Mouse (Mus musculus): ENCODE data around the gene Map4k2. TPM values are rescaled to one million over a fixed set of nuclear protein-coding genes. Genes with fewer than 3 reads are reported as not detected.

The Map4k2 gene
- polyA plus RNA-seq (2015; fragmentation: Nextera tagmentation; extraction: Ambion mirVana), result 11.3 and 15.4 TPM in 2 replicates

- no peaks in the 10 kb centered on the region for H3K9me3 ChIP-seq (replicated peaks)
- H3K27ac ChIP-seq, result no peak within 1 kb of the TSS
- no peaks in the 10 kb centered on the region for H3K27me3 ChIP-seq
- H3K4me3 ChIP-seq, result peak within 1 kb of the TSS; percentile 59
- H3K36me3 ChIP-seq (ENCODE audit: poor library complexity, severe bottlenecking), result peaks cover 67% of the 10 kb centered on the region
- peak within 1 kb of the TSS; percentile 86 for H3K4me2 ChIP-seq
- peaks cover 39% of the 10 kb centered on the region for H3K4me1 ChIP-seq
- H3K9ac ChIP-seq, result peak within 1 kb of the TSS; percentile 76
- ATAC-seq, result peak; percentile 78
- WGBS, result 12% methylated on average over 40 of the region's 72 CpGs
Observed at GRCm38 (mm10) chr19:6340524-6341452, at the start of gene Map4k2. TSS of gene Map4k2 (plus strand) at chr19:6341135.

- H3K4me1 ChIP-seq, result no peaks in the 10 kb centered on the region
- no peak overlapping the region for H3K4me2 ChIP-seq
- no peak for ATAC-seq
- no peak overlapping the region for H3K27ac ChIP-seq
- peaks cover 86% of the 10 kb centered on the region for H3K36me3 ChIP-seq (ENCODE audit: poor library complexity, severe bottlenecking)
- 93% methylated on average over 5 of the region's 5 CpGs for WGBS
- H3K27me3 ChIP-seq, result no peaks in the 10 kb centered on the region
- no peak overlapping the region for H3K9ac ChIP-seq
- H3K4me3 ChIP-seq, result no peak overlapping the region
- H3K9me3 ChIP-seq (replicated peaks), result no peaks in the 10 kb centered on the region
Observed at GRCm38 (mm10) chr19:6292262-6292661, 48.7 kb upstream of the Map4k2 start.

GRCm38 (mm10) chr19:6294301-6294700 is 46.6 kb upstream of the Map4k2 start:
- ATAC-seq, result no peak
- no peak overlapping the region for H3K4me3 ChIP-seq
- H3K9me3 ChIP-seq (replicated peaks), result no peaks in the 10 kb centered on the region
- H3K36me3 ChIP-seq (ENCODE audit: poor library complexity, severe bottlenecking), result peaks cover 91% of the 10 kb centered on the region
- no peak overlapping the region for H3K4me2 ChIP-seq
- H3K27me3 ChIP-seq, result no peaks in the 10 kb centered on the region
- WGBS, result 95% methylated on average over 17 of the region's 17 CpGs
- H3K4me1 ChIP-seq, result no peaks in the 10 kb centered on the region
- H3K9ac ChIP-seq, result no peak overlapping the region
- no peak overlapping the region for H3K27ac ChIP-seq

GRCm38 (mm10) chr19:6296551-6297210 is 44.3 kb upstream of the Map4k2 start:
- Histone ChIP-seq H3K9me3 (replicated peaks) (no peaks in the 10 kb centered on the region), H3K4me3 (no peak overlapping the region), H3K4me2 (no peak overlapping the region), H3K4me1 (no peaks in the 10 kb centered on the region), H3K27ac (no peak overlapping the region), H3K9ac (no peak overlapping the region), H3K36me3 (ENCODE audit: poor library complexity, severe bottlenecking) (peaks cover 91% of the 10 kb centered on the region), H3K27me3 (no peaks in the 10 kb centered on the region)
- WGBS, result 93% methylated on average over 5 of the region's 5 CpGs
- no peak for ATAC-seq

GRCm38 (mm10) chr19:6297641-6298040 is 43.3 kb upstream of the Map4k2 start:
- 93% methylated on average over 9 of the region's 9 CpGs for WGBS

GRCm38 (mm10) chr19:6299003-6299402 is 41.9 kb upstream of the Map4k2 start:
- Histone ChIP-seq H3K27ac (no peak overlapping the region), H3K4me3 (no peak overlapping the region), H3K36me3 (ENCODE audit: poor library complexity, severe bottlenecking) (peaks cover 71% of the 10 kb centered on the region), H3K9ac (no peak overlapping the region), H3K9me3 (replicated peaks) (no peaks in the 10 kb centered on the region), H3K27me3 (no peaks in the 10 kb centered on the region), H3K4me1 (no peaks in the 10 kb centered on the region), H3K4me2 (no peak overlapping the region)
- 86% methylated on average over 4 of the region's 4 CpGs for WGBS
- no peak for ATAC-seq

More at GRCm38 (mm10) chr19:6297641-6298040, 43.3 kb upstream of the Map4k2 start:
- H3K4me3 ChIP-seq, result no peak overlapping the region
- no peaks in the 10 kb centered on the region for H3K9me3 ChIP-seq (replicated peaks)
- H3K27ac ChIP-seq, result no peak overlapping the region
- no peak for ATAC-seq
- no peaks in the 10 kb centered on the region for H3K27me3 ChIP-seq
- no peaks in the 10 kb centered on the region for H3K4me1 ChIP-seq
- peaks cover 83% of the 10 kb centered on the region for H3K36me3 ChIP-seq (ENCODE audit: poor library complexity, severe bottlenecking)
- no peak overlapping the region for H3K9ac ChIP-seq
- H3K4me2 ChIP-seq, result no peak overlapping the region

- Histone ChIP-seq H3K4me1 (no peaks in the 10 kb centered on the region), H3K4me3 (no peak overlapping the region), H3K27ac (no peak overlapping the region), H3K27me3 (no peaks in the 10 kb centered on the region), H3K4me2 (no peak overlapping the region), H3K9ac (no peak overlapping the region), H3K9me3 (replicated peaks) (no peaks in the 10 kb centered on the region), H3K36me3 (ENCODE audit: poor library complexity, severe bottlenecking) (peaks cover 64% of the 10 kb centered on the region)
- 87% methylated on average over 7 of the region's 7 CpGs for WGBS
- ATAC-seq, result no peak
Observed at GRCm38 (mm10) chr19:6299450-6300267, 41.3 kb upstream of the Map4k2 start.

- 87% methylated on average over 7 of the region's 7 CpGs for WGBS
- H3K36me3 ChIP-seq (ENCODE audit: poor library complexity, severe bottlenecking), result peaks cover 56% of the 10 kb centered on the region
- H3K9me3 ChIP-seq (replicated peaks), result no peaks in the 10 kb centered on the region
- H3K4me2 ChIP-seq, result no peak overlapping the region
- H3K27ac ChIP-seq, result no peak overlapping the region
- H3K4me3 ChIP-seq, result no peak overlapping the region
- no peaks in the 10 kb centered on the region for H3K4me1 ChIP-seq
- ATAC-seq, result no peak
- no peak overlapping the region for H3K9ac ChIP-seq
- no peaks in the 10 kb centered on the region for H3K27me3 ChIP-seq
Observed at GRCm38 (mm10) chr19:6300402-6300841, 40.5 kb upstream of the Map4k2 start.

- Histone ChIP-seq H3K9ac (no peak overlapping the region), H3K27me3 (no peaks in the 10 kb centered on the region), H3K27ac (no peak overlapping the region), H3K9me3 (replicated peaks) (no peaks in the 10 kb centered on the region), H3K4me1 (peaks cover 10% of the 10 kb centered on the region), H3K4me3 (no peak overlapping the region), H3K4me2 (no peak overlapping the region), H3K36me3 (ENCODE audit: poor library complexity, severe bottlenecking) (peaks cover 39% of the 10 kb centered on the region)
- WGBS, result 94% methylated on average over 5 of the region's 5 CpGs
- no peak for ATAC-seq
Observed at GRCm38 (mm10) chr19:6302114-6302513, 38.8 kb upstream of the Map4k2 start.

GRCm38 (mm10) chr19:6302522-6302921 is 38.4 kb upstream of the Map4k2 start:
- peak; percentile 29; the same call in 1 of the 2 replicates for ATAC-seq
- H3K27ac ChIP-seq, result no peak overlapping the region
- H3K9ac ChIP-seq, result no peak overlapping the region
- WGBS, result 42% methylated on average over 4 of the region's 4 CpGs
- H3K36me3 ChIP-seq (ENCODE audit: poor library complexity, severe bottlenecking), result peaks cover 35% of the 10 kb centered on the region
- H3K4me2 ChIP-seq, result no peak overlapping the region
- no peaks in the 10 kb centered on the region for H3K27me3 ChIP-seq
- no peak overlapping the region for H3K4me3 ChIP-seq
- no peaks in the 10 kb centered on the region for H3K9me3 ChIP-seq (replicated peaks)
- peaks cover 11% of the 10 kb centered on the region for H3K4me1 ChIP-seq

- no peak for ATAC-seq
- 87% methylated on average over 6 of the region's 6 CpGs for WGBS
- H3K27me3 ChIP-seq, result no peaks in the 10 kb centered on the region
- no peak overlapping the region for H3K27ac ChIP-seq
- no peak overlapping the region for H3K9ac ChIP-seq
- H3K9me3 ChIP-seq (replicated peaks), result no peaks in the 10 kb centered on the region
- no peak overlapping the region for H3K4me2 ChIP-seq
- H3K4me3 ChIP-seq, result no peak overlapping the region
- H3K4me1 ChIP-seq, result peaks cover 11% of the 10 kb centered on the region
- H3K36me3 ChIP-seq (ENCODE audit: poor library complexity, severe bottlenecking), result peaks cover 22% of the 10 kb centered on the region
Observed at GRCm38 (mm10) chr19:6303831-6304230, 37.1 kb upstream of the Map4k2 start.
